Mouse (Mus musculus): ENCODE measurements around the gene Bnip3.

The Bnip3 gene

DNA sequence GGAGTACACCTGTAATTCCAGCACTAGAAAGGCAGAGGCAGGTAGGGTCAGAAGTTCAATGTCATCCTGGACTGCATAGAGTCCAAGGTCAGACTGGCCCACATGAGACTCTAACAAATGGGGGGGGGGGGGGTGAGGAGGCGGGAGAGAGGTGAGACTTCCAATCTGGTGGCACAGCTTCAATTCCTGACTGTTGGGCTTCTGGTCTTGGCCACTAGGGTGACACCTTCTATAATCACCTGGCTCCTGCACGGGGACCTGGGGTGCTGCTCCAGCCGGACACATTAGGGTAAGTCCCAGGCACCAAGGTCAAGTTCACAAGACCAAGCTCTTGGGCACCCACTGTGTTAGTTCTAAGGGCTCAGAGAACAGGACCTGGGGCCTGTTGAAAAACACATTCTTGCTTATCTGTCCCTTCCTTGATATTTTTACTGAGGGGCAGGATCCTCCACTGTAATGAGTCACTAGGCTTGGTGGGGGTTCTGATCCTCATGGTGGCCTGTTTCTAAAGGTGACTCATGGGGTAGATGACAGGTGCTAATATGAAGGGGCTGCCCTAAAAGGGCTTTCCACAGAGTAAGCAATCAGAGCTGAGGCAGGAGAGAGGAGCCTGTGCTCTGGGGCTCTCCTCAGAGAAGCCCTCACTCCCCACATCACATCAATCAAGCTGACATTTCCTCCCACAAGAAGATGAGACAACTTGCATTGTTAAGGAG is 67.7 kb downstream of the Bnip3 start:
- no peak for DNase-seq

Data from right cerebral cortex, postnatal 4 days (tissue).